Mouse (Mus musculus) gastrocnemius, adult 18-20 months (tissue): ENCODE measurements at regions not wholly inside any gene's neighbourhood (a gene's known extent, or its start where the extent isn't known, plus 50 kb on each side); places are given as distances from the start of the nearest gene placed in this dataset.
A peak's percentile ranks its signal among the peaks of the same experiment; 100 is the strongest.

Source experiments
- DNase-seq: peaks from one replicate; pipeline ENCODE4 v3.0.0; 2021; ENCODE audit warnings: low spot score

GRCm38 (mm10) chr5:4697346-4698095 is 60.3 kb downstream of the Fzd1 start:
- DNase-seq, result no peak

- no peak for DNase-seq
Observed at GRCm38 (mm10) chr5:4696701-4697100, 61.1 kb downstream of the Fzd1 start.

- no peak for DNase-seq
Observed at GRCm38 (mm10) chr5:4689130-4689529, 68.7 kb downstream of the Fzd1 start.

- DNase-seq, result no peak
Observed at GRCm38 (mm10) chr5:4675316-4675715, 82.5 kb downstream of the Fzd1 start.

GRCm38 (mm10) chr5:4666381-4666780 is 91.5 kb downstream of the Fzd1 start:
- no peak for DNase-seq

GRCm38 (mm10) chr5:4665978-4666377 is 91.9 kb downstream of the Fzd1 start:
- no peak for DNase-seq

GRCm38 (mm10) chr5:4664918-4665317 is 92.9 kb downstream of the Fzd1 start:
- no peak for DNase-seq

GRCm38 (mm10) chr5:4664488-4664887 is 93.3 kb downstream of the Fzd1 start:
- DNase-seq, result no peak

- no peak for DNase-seq
Observed at GRCm38 (mm10) chr5:4662198-4662585, 95.6 kb downstream of the Fzd1 start.

GRCm38 (mm10) chr5:4661420-4662197 is 96.2 kb downstream of the Fzd1 start:
- DNase-seq, result no peak

- DNase-seq, result no peak
Observed at GRCm38 (mm10) chr5:4657982-4658381, 99.9 kb downstream of the Fzd1 start.

- peak; percentile 20 for DNase-seq
Observed at GRCm38 (mm10) chr5:4654186-4654585, 103.6 kb downstream of the Fzd1 start.

- no peak for DNase-seq
Observed at GRCm38 (mm10) chr5:4651167-4651955, 106.5 kb downstream of the Fzd1 start.

- DNase-seq, result no peak
Observed at GRCm38 (mm10) chr5:4650709-4651108, 107.1 kb downstream of the Fzd1 start.

GRCm38 (mm10) chr5:4649858-4650556 is 107.8 kb downstream of the Fzd1 start:
- peak; percentile 5 for DNase-seq

- DNase-seq, result no peak
Observed at GRCm38 (mm10) chr5:4641041-4641440, 116.8 kb downstream of the Fzd1 start.

- no peak for DNase-seq
Observed at GRCm38 (mm10) chr5:4633763-4634162, 124.1 kb downstream of the Fzd1 start.

- DNase-seq, result no peak
Observed at GRCm38 (mm10) chr5:4625206-4625605, 132.6 kb downstream of the Fzd1 start.

- DNase-seq, result no peak
Observed at GRCm38 (mm10) chr5:4623625-4624024, 134.2 kb downstream of the Fzd1 start.

GRCm38 (mm10) chr5:4620513-4621210 is 137.2 kb downstream of the Fzd1 start:
- DNase-seq, result no peak

GRCm38 (mm10) chr5:4615233-4615632 is 142.6 kb downstream of the Fzd1 start:
- DNase-seq, result no peak
